Comparison of ENCODE assay signal across 9 mouse cellular contexts in genomic region chr6:121211743-121212142, GRCm38 (mm10). TPM values are rescaled to one million over a fixed set of nuclear protein-coding genes. Genes with fewer than 3 reads are reported as not detected.
DNase-seq lines count a peak whose midpoint lies in the region; ATAC-seq and TF ChIP-seq lines count a peak whose summit lies in the region.
"Had no signal": no experiment of that assay in that cellular context is flagged by ENCODE, and none has a peak within 500 bp of the region (broad histone marks: within the 10 kb centered on the region; RNA-seq: fewer than 3 reads in every experiment).

No protein-coding gene starts in this region.

- H3K4me2 ChIP-seq in kidney, embryonic 16.5 days (replicated peaks; ENCODE audit: low read depth, low read length) = peak overlapping the region; percentile 87
- peak overlapping the region; percentile 75; the same call in 1 of the 2 replicates for H3K4me2 ChIP-seq in embryonic facial prominence, embryonic 15.5 days (replicated peaks)
- peak overlapping the region; percentile 71; the same call in 1 of the 2 replicates for H3K4me2 ChIP-seq in stomach, embryonic 16.5 days (ENCODE audit: low read depth, low read length)

- no peak overlapping the region for H3K27ac ChIP-seq in kidney, embryonic 16.5 days (ENCODE audit: low read length)
- no peak overlapping the region for H3K27ac ChIP-seq in embryonic facial prominence, embryonic 15.5 days (replicated peaks)
- no peak overlapping the region for H3K27ac ChIP-seq in stomach, embryonic 16.5 days (ENCODE audit: low read length)

- H3K4me1 ChIP-seq in kidney, embryonic 16.5 days (ENCODE audit: insufficient read depth, low read length) = peaks cover 16% of the 10 kb centered on the region
- peaks cover 17% of the 10 kb centered on the region for H3K4me1 ChIP-seq in embryonic facial prominence, embryonic 15.5 days
- peaks cover 8% of the 10 kb centered on the region for H3K4me1 ChIP-seq in lung, adult 2 months (ENCODE audit: control insufficient read depth, insufficient read depth, low read length)
- H3K4me1 ChIP-seq in stomach, embryonic 16.5 days (ENCODE audit: control insufficient read depth, insufficient read depth, low read length) = peaks cover 15% of the 10 kb centered on the region

- TF ChIP-seq CTCF in lung, adult 2 months (IDR thresholded peaks at IDR 0.05; ENCODE audit: insufficient read depth, low read length) = no peak

- peaks cover 30% of the 10 kb centered on the region for H3K27me3 ChIP-seq in kidney, embryonic 16.5 days (ENCODE audit: insufficient read depth, low read length)
- H3K27me3 ChIP-seq in embryonic facial prominence, embryonic 15.5 days = peaks cover 25% of the 10 kb centered on the region
- peaks cover 24% of the 10 kb centered on the region; the same call in 1 of the 2 replicates for H3K27me3 ChIP-seq in stomach, embryonic 16.5 days (ENCODE audit: control insufficient read depth, insufficient read depth, low read length)
- H3K27me3 ChIP-seq: Patski had no signal

- DNase-seq in kidney, adult 8-10 months = no peak
- peak; percentile 50 for DNase-seq in heart, postnatal 4 days
- peak; percentile 47 for DNase-seq in lung, adult 2 months
- no peak for DNase-seq in right cerebral cortex, postnatal 36 days (ENCODE audit: low spot score in 2 of 2)
- DNase-seq in B cell, adult 2 months = no peak

- ATAC-seq in kidney, embryonic 16.5 days (ENCODE audit: low FRiP score, low TSS enrichment) = no peak
- no peak for ATAC-seq in embryonic facial prominence, embryonic 15.5 days (ENCODE audit: insufficient number of reproducible peaks, low FRiP score, low TSS enrichment, low read depth)
- ATAC-seq in stomach, embryonic 16.5 days (ENCODE audit: insufficient read depth, low FRiP score) = no peak
- ATAC-seq: Patski had no signal

- peak; percentile 19; the same call in 1 of the 2 replicates for TF ChIP-seq POLR2A in lung, adult 2 months (IDR thresholded peaks at IDR 0.05; ENCODE audit: borderline replicate concordance, extremely low read depth, low read depth, low read length)

- H3K4me3 ChIP-seq in kidney, embryonic 16.5 days (ENCODE audit: low read length) = peak overlapping the region; percentile 54; the same call in 1 of the 2 replicates
- H3K4me3 ChIP-seq in embryonic facial prominence, embryonic 15.5 days (replicated peaks) = peak overlapping the region; percentile 42; the same call in 1 of the 2 replicates
- peak overlapping the region; percentile 26 for H3K4me3 ChIP-seq in lung, adult 2 months (replicated peaks; ENCODE audit: extremely low read depth, low read depth, low read length)
- H3K4me3 ChIP-seq in stomach, embryonic 16.5 days (replicated peaks; ENCODE audit: low read length) = peak overlapping the region; percentile 42; the same call in 1 of the 2 replicates

- no peaks in the 10 kb centered on the region for H3K9me3 ChIP-seq in kidney, embryonic 16.5 days (ENCODE audit: low read length)
- no peaks in the 10 kb centered on the region for H3K9me3 ChIP-seq in embryonic facial prominence, embryonic 15.5 days (replicated peaks)
- no peaks in the 10 kb centered on the region for H3K9me3 ChIP-seq in stomach, embryonic 16.5 days (replicated peaks; ENCODE audit: control insufficient read depth, low read length)

- 13% methylated on average over 5 of the region's 5 CpGs for WGBS in kidney, embryonic 16.5 days
- 11% methylated on average over 5 of the region's 5 CpGs for WGBS in embryonic facial prominence, embryonic 15.5 days
- 21% methylated on average over 5 of the region's 5 CpGs for WGBS in lung, adult 2 months
- 11% methylated on average over 5 of the region's 5 CpGs for WGBS in stomach, embryonic 16.5 days

- H3K9ac ChIP-seq in kidney, embryonic 16.5 days (replicated peaks; ENCODE audit: low read length) = no peak overlapping the region
- no peak overlapping the region for H3K9ac ChIP-seq in embryonic facial prominence, embryonic 15.5 days
- H3K9ac ChIP-seq in stomach, embryonic 16.5 days (ENCODE audit: low read length) = no peak overlapping the region

- no peaks in the 10 kb centered on the region for H3K36me3 ChIP-seq in kidney, embryonic 16.5 days (ENCODE audit: insufficient read depth, low read length)
- no peaks in the 10 kb centered on the region for H3K36me3 ChIP-seq in embryonic facial prominence, embryonic 15.5 days
- H3K36me3 ChIP-seq in stomach, embryonic 16.5 days (ENCODE audit: control insufficient read depth, insufficient read depth, low read length) = no peaks in the 10 kb centered on the region

RNA-seq across cellular contexts. Expression of gene Tuba8, which starts 1.2 kb away (rescaled TPM):
- 0.27 and 0.75 TPM in 2 replicates for polyA plus RNA-seq in kidney, embryonic 16.5 days (2015; fragmentation: Nextera tagmentation; extraction: Ambion mirVana)
- polyA plus RNA-seq in embryonic facial prominence, embryonic 15.5 days (2015; fragmentation: Nextera tagmentation; extraction: Ambion mirVana) = 6.7 and 7.5 TPM in 2 replicates
- total RNA-seq in heart, postnatal 4 days (2021) = 10 to 100 TPM; 20.9 to 27.5 TPM
- 3.2 and 12.0 TPM in 2 replicates for polyA plus RNA-seq in lung, adult 2 months (2012; rRNA removed)
- polyA plus RNA-seq in stomach, embryonic 16.5 days (2015; fragmentation: Nextera tagmentation; extraction: Ambion mirVana) = 0.74 and 0.81 TPM in 2 replicates

RNA-seq across cellular contexts. Expression of gene Pex26, which starts 28.3 kb away (rescaled TPM):
- 12.8 and 13.6 TPM in 2 replicates for polyA plus RNA-seq in kidney, embryonic 16.5 days (2015; fragmentation: Nextera tagmentation; extraction: Ambion mirVana)
- 11.3 and 12.5 TPM in 2 replicates for polyA plus RNA-seq in embryonic facial prominence, embryonic 15.5 days (2015; fragmentation: Nextera tagmentation; extraction: Ambion mirVana)
- total RNA-seq in heart, postnatal 4 days (2021) = 1 to 10 TPM; 6.4 to 8.0 TPM
- 13.0 and 13.5 TPM in 2 replicates for polyA plus RNA-seq in lung, adult 2 months (2012; rRNA removed)
- 14.0 and 14.6 TPM in 2 replicates for polyA plus RNA-seq in stomach, embryonic 16.5 days (2015; fragmentation: Nextera tagmentation; extraction: Ambion mirVana)

RNA-seq across cellular contexts. Expression of gene Usp18, which starts 34.0 kb away (rescaled TPM):
- 2.8 and 3.0 TPM in 2 replicates for polyA plus RNA-seq in kidney, embryonic 16.5 days (2015; fragmentation: Nextera tagmentation; extraction: Ambion mirVana)
- polyA plus RNA-seq in embryonic facial prominence, embryonic 15.5 days (2015; fragmentation: Nextera tagmentation; extraction: Ambion mirVana) = 3.7 and 5.3 TPM in 2 replicates
- under 1 TPM; 0.67 to 0.68 TPM for total RNA-seq in heart, postnatal 4 days (2021)
- 10.3 and 15.0 TPM in 2 replicates for polyA plus RNA-seq in lung, adult 2 months (2012; rRNA removed)
- 2.9 and 3.1 TPM in 2 replicates for polyA plus RNA-seq in stomach, embryonic 16.5 days (2015; fragmentation: Nextera tagmentation; extraction: Ambion mirVana)

Comparison
In these comparisons a context has a peak if more than half of its experiments do, and no peak if none do; other contexts are left out.
1. DNase-seq: peak in heart, postnatal 4 days (single experiment) and lung, adult 2 months (single experiment); none in kidney, adult 8-10 months (0 of 2), right cerebral cortex, postnatal 36 days (0 of 2) and B cell, adult 2 months (0 of 2).
2. Peak in every context shown above with its lines, with median percentiles within 50 percentile points of each other: H3K4me2 ChIP-seq and H3K4me3 ChIP-seq.